Mouse (Mus musculus): ENCODE data around the gene Afg1l.

Afg1l gene

GRCm38 (mm10) chr10:42383708-42384107, 94.7 kb downstream of the Afg1l start:
- DNase-seq (ENCODE audit: low spot score), result no peak

GRCm38 (mm10) chr10:42364216-42364615, 114.1 kb downstream of the Afg1l start:
- peak; percentile 40 for DNase-seq (ENCODE audit: low spot score)

- DNase-seq (ENCODE audit: low spot score), result no peak
Measured at GRCm38 (mm10) chr10:42355980-42356379, 122.4 kb downstream of the Afg1l start.

GRCm38 (mm10) chr10:42347986-42348385, 130.4 kb downstream of the Afg1l start:
- DNase-seq (ENCODE audit: low spot score), result no peak

- DNase-seq (ENCODE audit: low spot score), result no peak
Measured at GRCm38 (mm10) chr10:42347127-42347526, 131.2 kb downstream of the Afg1l start.

- no peak for DNase-seq (ENCODE audit: low spot score)
Measured at GRCm38 (mm10) chr10:42346179-42346877, 132.0 kb downstream of the Afg1l start.

GRCm38 (mm10) chr10:42342714-42343113, 135.7 kb downstream of the Afg1l start:
- DNase-seq (ENCODE audit: low spot score), result no peak

- DNase-seq (ENCODE audit: low spot score), result no peak
Measured at GRCm38 (mm10) chr10:42341815-42342457, 136.4 kb downstream of the Afg1l start.

GRCm38 (mm10) chr10:42340426-42340793, 138.0 kb downstream of the Afg1l start:
- DNase-seq (ENCODE audit: low spot score), result no peak

GRCm38 (mm10) chr10:42339773-42340425, 138.5 kb downstream of the Afg1l start:
- DNase-seq (ENCODE audit: low spot score), result no peak

- no peak for DNase-seq (ENCODE audit: low spot score)
Measured at GRCm38 (mm10) chr10:42338456-42338855, 139.9 kb downstream of the Afg1l start.

- DNase-seq (ENCODE audit: low spot score), result no peak
Measured at GRCm38 (mm10) chr10:42327576-42327975, 150.8 kb downstream of the Afg1l start.

GRCm38 (mm10) chr10:42325305-42325704, 153.1 kb downstream of the Afg1l start:
- DNase-seq (ENCODE audit: low spot score), result no peak

GRCm38 (mm10) chr10:42323978-42324377, 154.4 kb downstream of the Afg1l start:
- no peak for DNase-seq (ENCODE audit: low spot score)

GRCm38 (mm10) chr10:42313222-42313786, 165.1 kb downstream of the Afg1l start:
- DNase-seq (ENCODE audit: low spot score), result no peak

GRCm38 (mm10) chr10:42312557-42312956, 165.8 kb downstream of the Afg1l start:
- DNase-seq (ENCODE audit: low spot score), result peak; percentile 25

- peak; percentile 16 for DNase-seq (ENCODE audit: low spot score)
Measured at GRCm38 (mm10) chr10:42308687-42308987, 169.7 kb downstream of the Afg1l start.

GRCm38 (mm10) chr10:42307980-42308686, 170.2 kb downstream of the Afg1l start:
- peak; percentile 60 for DNase-seq (ENCODE audit: low spot score)

GRCm38 (mm10) chr10:42306422-42306821, 171.9 kb downstream of the Afg1l start:
- DNase-seq (ENCODE audit: low spot score), result no peak

- DNase-seq (ENCODE audit: low spot score), result no peak
Measured at GRCm38 (mm10) chr10:42300805-42301204, 177.6 kb downstream of the Afg1l start.

GRCm38 (mm10) chr10:42299967-42300366, 178.4 kb downstream of the Afg1l start:
- no peak for DNase-seq (ENCODE audit: low spot score)

GRCm38 (mm10) chr10:42299426-42299825, 178.9 kb downstream of the Afg1l start:
- no peak for DNase-seq (ENCODE audit: low spot score)

All from testis, postnatal 14 days (tissue).